Mouse (Mus musculus) hindbrain, postnatal 0 days (tissue): ENCODE data around the gene Micu1. TPM values are rescaled to one million over a fixed set of nuclear protein-coding genes. Genes with fewer than 3 reads are reported as not detected.

Experiments
- ATAC-seq: fragments of 200-750 bp; cut with Nextera tagmentation; 2 replicates; pipeline ENCODE4 v1.8.0; 2017; ENCODE audit warnings: mild to moderate bottlenecking, moderate TSS enrichment, moderate library complexity
- DNase-seq: peaks from one replicate; pipeline ENCODE4 v3.0.0-alpha.2; 2015; ENCODE audit warnings: low spot score
- H3K27ac ChIP-seq: fragments of 300-500 bp; sonication (generic); 2 replicates; pipeline ENCODE4 v1.5.1; 2014; ENCODE audit warnings: mild to moderate bottlenecking
- H3K27me3 ChIP-seq: fragments of 300-500 bp; sonication (generic); 2 replicates; pipeline ENCODE4 v1.6.1; 2014; ENCODE audit warnings: low read length, mixed read lengths; ENCODE audit not compliant: insufficient read depth
- H3K36me3 ChIP-seq: fragments of 300-500 bp; sonication (generic); 2 replicates; pipeline ENCODE4 v1.6.1; 2014; ENCODE audit warnings: low read length, mixed read lengths; ENCODE audit not compliant: insufficient read depth
- H3K4me1 ChIP-seq: fragments of 300-500 bp; sonication (generic); 2 replicates; pipeline ENCODE4 v1.6.1; 2014; ENCODE audit warnings: antibody characterized with exemption, low read length, mixed read lengths; ENCODE audit not compliant: insufficient read depth
- H3K4me2 ChIP-seq: fragments of 300-500 bp; sonication (generic); 2 replicates; pipeline ENCODE4 v1.6.1; 2014; ENCODE audit warnings: low read depth, mild to moderate bottlenecking, low read length, moderate library complexity, mixed read lengths
- H3K4me3 ChIP-seq: fragments of 300-500 bp; sonication (generic); 2 replicates; pipeline ENCODE4 v1.5.1; 2014; ENCODE audit warnings: low read length
- H3K9ac ChIP-seq: fragments of 300-500 bp; sonication (generic); replicated peaks from 2 replicates; pipeline ENCODE4 v1.6.1; 2014; ENCODE audit warnings: mild to moderate bottlenecking, low read length, moderate library complexity, mixed read lengths
- H3K9me3 ChIP-seq: fragments of 300-500 bp; sonication (generic); 2 replicates; pipeline ENCODE4 v1.6.1; 2016; ENCODE audit warnings: low read length, mixed read lengths
- CTCF ChIP-seq: IDR thresholded peaks from 2 replicates; pipeline ENCODE4 v1.5.1; 2016; ENCODE audit warnings: antibody characterized with exemption, control low read depth, low read depth
- WGBS: fragments of 180-500 bp; shearing (Covaris S2); extraction: QIAGEN DNeasy Blood & Tissue Kit; methylation state at CpG from one replicate; pipeline ENCODE4 v1.1.7; 2014; 5-methylcytosine and 5-hydroxymethylcytosine counted together
- polyA plus RNA-seq: library from polyadenylated mRNA; unstranded; fragments of >200 nt; fragmentation: Nextera tagmentation; extraction: Ambion mirVana; gene quantifications from 2 replicates; pipeline ENCODE4 v1.2.1, GENCODE M21; 2015
- total RNA-seq: library from RNA; depleted of rRNA; stranded (reverse); fragments of >200 nt; gene quantifications from 2 replicates; pipeline ENCODE4 v1.2.3, GENCODE M21; 2014

The Micu1 gene
- total and polyA plus RNA-seq, 2 experiments from 2014 or later = 73.4 to 74.9 TPM

DNA sequence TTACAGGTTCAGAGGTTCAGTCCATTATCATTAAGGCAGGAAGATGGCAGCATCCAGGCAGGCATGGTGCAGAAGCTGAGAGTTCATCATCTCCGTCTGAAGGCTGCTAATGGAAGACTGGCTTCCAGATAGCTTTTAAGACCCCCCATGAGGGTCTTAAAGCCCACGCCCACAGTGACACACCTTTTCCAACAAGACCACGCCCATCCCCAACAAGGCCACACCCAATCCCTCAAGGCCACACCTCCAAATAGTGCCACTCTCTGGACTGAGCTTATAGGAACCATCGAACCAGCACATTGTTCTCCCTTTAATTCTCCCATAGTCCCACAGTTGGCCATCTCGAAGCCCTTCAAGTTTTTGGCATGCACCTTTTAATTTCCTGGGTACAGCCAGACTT lies 2.8 kb upstream of the Micu1 start:
- H3K9ac ChIP-seq = no peak overlapping the region
- 84% methylated on average over 5 of the region's 5 CpGs for WGBS
- no peak for TF ChIP-seq CTCF

DNA sequence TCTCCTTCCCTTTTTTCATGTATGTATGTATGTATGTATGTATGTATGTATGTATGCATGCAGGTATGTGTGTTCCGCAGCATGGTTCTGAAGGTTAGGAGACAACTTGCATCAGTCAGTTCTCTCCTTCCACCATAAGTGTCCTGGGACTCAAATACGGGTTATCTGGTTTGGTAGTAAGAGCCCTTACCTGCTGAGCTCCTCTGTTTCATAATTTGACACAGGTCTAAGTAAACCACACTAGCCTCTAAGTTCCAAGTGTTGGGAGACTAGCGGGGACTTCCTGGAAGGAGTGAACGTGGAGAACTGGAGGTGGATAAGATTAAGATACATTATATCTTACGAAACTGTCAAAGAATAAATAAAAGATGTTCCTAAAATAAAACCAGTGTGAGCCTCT lies 472 bp upstream of the Micu1 start:
- H3K4me3 ChIP-seq = peak overlapping the region; percentile 69
- 49% methylated on average over 5 of the region's 5 CpGs for WGBS
- peaks cover 8% of the 10 kb centered on the region; the same call in 1 of the 2 replicates for H3K4me1 ChIP-seq
- peak overlapping the region; percentile 55; the same call in 1 of the 2 replicates for H3K27ac ChIP-seq
- peak overlapping the region; percentile 86 for H3K4me2 ChIP-seq
- no peaks in the 10 kb centered on the region for H3K27me3 ChIP-seq
- no peaks in the 10 kb centered on the region for H3K36me3 ChIP-seq
- H3K9me3 ChIP-seq = no peaks in the 10 kb centered on the region
- TF ChIP-seq CTCF = no peak
- DNase-seq = no peak
- H3K9ac ChIP-seq = no peak overlapping the region; the same call in 1 of the 2 replicates
- ATAC-seq = no peak

More for the DNA sequence above, 2.8 kb upstream of the Micu1 start:
- H3K4me2 ChIP-seq = no peak overlapping the region
- no peaks in the 10 kb centered on the region for H3K27me3 ChIP-seq
- ATAC-seq (no peak), DNase-seq (no peak)
- H3K4me3 ChIP-seq = no peak overlapping the region
- H3K36me3 ChIP-seq = no peaks in the 10 kb centered on the region
- H3K27ac ChIP-seq = no peak overlapping the region
- H3K4me1 ChIP-seq = peaks cover 8% of the 10 kb centered on the region; the same call in 1 of the 2 replicates
- H3K9me3 ChIP-seq = no peaks in the 10 kb centered on the region

DNA sequence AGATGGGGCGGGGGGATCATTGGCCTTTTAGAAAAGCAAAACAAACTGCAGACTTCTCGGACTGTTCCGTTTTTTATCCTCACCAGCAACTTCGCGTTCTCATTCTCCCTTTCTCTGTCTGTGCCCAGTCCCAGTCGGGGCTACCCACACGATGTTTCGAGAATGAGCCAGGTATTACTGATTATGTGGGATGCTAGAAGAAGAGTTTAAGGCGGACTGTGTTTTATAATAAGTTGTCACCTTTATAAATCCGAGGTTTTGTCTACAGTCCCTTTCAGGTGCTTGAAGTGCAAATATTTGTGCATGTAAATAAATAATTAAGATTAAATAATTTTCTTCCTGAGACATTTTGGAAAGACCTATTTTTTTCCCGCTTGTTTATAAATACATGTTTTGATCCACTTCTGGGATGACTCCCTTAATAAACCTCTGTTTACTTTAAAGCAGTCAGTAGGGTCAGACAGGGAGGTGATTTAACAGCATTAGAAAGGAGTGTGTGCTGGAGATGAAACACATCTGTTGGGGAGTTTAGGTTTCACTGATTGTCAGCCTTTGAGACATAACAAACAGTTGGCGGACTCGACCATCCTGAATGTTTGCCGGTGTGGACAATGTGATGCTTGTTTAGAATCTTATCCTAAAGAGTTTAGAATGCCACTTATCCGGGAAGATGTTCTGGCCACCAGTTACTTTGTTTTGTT lies 933 bp downstream of the Micu1 start:
- WGBS = 11% methylated on average over 15 of the region's 15 CpGs
- Histone ChIP-seq H3K27me3 (no peaks in the 10 kb centered on the region), H3K4me1 (peaks cover 8% of the 10 kb centered on the region; the same call in 1 of the 2 replicates), H3K9ac (peak overlapping the region; percentile 59), H3K4me3 (peak overlapping the region; percentile 69), H3K4me2 (peak overlapping the region; percentile 86), H3K36me3 (no peaks in the 10 kb centered on the region), H3K27ac (peak overlapping the region; percentile 55), H3K9me3 (no peaks in the 10 kb centered on the region)
- no peak for TF ChIP-seq CTCF
- ATAC-seq (no peak), DNase-seq (no peak)

DNA sequence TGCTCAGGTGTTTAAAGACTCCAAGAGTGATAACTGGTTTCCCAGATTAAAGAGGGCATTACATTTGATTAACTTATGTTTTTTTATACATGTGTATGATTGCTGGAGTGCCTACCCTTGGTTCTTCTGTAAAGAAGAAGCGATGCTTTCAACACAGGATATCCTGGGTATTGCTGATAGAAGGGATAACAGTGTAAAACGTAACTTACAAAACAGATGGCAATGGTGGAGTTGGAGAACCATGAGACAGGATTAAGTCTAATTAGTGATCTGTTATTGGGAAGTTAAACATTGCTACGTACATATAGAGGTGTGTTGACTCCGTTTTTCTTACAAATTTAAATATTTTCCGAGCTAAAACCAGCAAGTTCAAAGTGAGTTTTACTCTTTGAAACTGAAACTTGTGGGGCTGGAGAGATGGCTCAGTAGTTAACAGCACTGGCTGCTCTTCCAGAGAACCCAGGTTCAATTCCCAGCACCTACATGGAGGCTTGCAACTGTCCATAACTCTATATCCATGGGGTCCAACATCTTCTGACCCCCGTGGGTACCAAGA lies 4.8 kb downstream of the Micu1 start:
- Histone ChIP-seq H3K36me3 (no peaks in the 10 kb centered on the region), H3K9me3 (no peaks in the 10 kb centered on the region), H3K27me3 (no peaks in the 10 kb centered on the region), H3K9ac (no peak overlapping the region), H3K27ac (no peak overlapping the region), H3K4me3 (no peak overlapping the region), H3K4me1 (peaks cover 12% of the 10 kb centered on the region), H3K4me2 (no peak overlapping the region)
- DNase-seq (no peak), ATAC-seq (no peak)
- WGBS = 94% methylated on average over 6 of the region's 6 CpGs
- TF ChIP-seq CTCF = no peak

DNA sequence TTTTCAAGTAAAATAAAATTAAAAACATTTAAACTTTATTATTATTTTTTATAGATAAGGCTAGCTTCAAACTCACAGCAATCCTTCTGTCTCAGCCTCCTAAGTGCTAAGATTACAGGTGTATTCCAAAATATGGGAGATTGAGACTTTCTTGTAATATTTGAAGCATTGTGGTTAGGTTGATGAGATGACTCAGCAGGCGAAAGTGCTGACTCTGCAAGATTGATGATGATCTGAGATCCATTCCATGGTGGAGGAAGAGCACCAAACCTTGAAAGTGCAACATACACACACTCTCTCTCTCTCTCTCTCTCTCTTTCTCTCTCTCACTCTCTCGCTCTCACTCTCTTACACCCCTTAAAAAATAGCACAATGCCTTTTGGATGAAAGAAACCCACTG lies 5.3 kb downstream of the Micu1 start:
- Histone ChIP-seq H3K4me3 (no peak overlapping the region), H3K36me3 (no peaks in the 10 kb centered on the region), H3K27ac (no peak overlapping the region), H3K4me2 (no peak overlapping the region), H3K4me1 (peaks cover 12% of the 10 kb centered on the region), H3K9me3 (no peaks in the 10 kb centered on the region), H3K9ac (no peak overlapping the region), H3K27me3 (no peaks in the 10 kb centered on the region)
- ATAC-seq (no peak), DNase-seq (no peak)
- 94% methylated on average over 2 of the region's 2 CpGs for WGBS
- TF ChIP-seq CTCF = no peak

DNA sequence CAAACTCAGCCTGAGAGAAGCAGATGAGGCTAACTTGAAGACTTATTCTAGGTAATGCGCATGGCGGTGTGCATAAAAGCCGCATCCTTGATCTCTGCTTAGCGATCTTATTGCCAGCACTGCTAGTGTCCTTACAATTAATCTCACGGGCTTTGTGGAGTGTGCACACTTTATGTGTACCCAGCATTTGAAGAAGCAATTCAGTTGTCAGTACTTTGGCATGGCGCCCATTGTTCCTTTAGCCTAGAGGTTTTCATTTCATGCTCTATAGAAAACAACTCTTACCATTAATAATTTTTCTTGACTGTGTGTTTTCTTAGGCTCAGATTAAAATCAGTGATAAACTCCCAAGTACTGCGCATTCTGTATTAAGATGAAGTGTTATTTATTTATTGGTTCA lies 7.0 kb downstream of the Micu1 start:
- H3K36me3 ChIP-seq = no peaks in the 10 kb centered on the region
- TF ChIP-seq CTCF = no peak
- no peak overlapping the region for H3K27ac ChIP-seq
- peaks cover 4% of the 10 kb centered on the region; the same call in 1 of the 2 replicates for H3K4me1 ChIP-seq
- H3K9ac ChIP-seq = no peak overlapping the region
- WGBS = 61% methylated on average over 7 of the region's 7 CpGs
- H3K9me3 ChIP-seq = no peaks in the 10 kb centered on the region
- H3K27me3 ChIP-seq = no peaks in the 10 kb centered on the region
- no peak overlapping the region for H3K4me2 ChIP-seq
- no peak for ATAC-seq
- no peak overlapping the region for H3K4me3 ChIP-seq
- DNase-seq = peak; percentile 65

DNA sequence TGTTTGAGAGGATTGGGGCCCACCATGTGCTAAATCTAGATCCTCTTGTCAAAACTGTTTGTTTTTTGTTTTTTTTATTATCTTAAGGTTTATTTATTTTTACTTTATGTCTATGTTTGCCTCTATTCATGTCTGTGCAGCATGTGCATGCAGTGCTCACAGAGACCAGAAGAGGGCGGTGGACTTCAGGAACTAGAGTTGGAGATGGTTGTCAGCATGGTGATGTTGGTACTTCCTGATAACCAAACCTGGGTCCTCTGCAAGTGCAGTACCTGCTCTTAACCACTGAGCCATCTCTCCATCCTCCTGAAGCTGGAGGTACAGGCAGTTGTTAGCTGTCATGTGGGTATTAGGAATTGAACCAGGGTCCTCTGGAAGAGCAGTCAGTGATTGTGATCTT lies 8.0 kb downstream of the Micu1 start:
- peak; percentile 31 for DNase-seq

More for the DNA sequence above, 8.0 kb downstream of the Micu1 start:
- Histone ChIP-seq H3K27me3 (no peaks in the 10 kb centered on the region), H3K9ac (no peak overlapping the region), H3K36me3 (no peaks in the 10 kb centered on the region), H3K27ac (no peak overlapping the region), H3K4me3 (no peak overlapping the region), H3K4me1 (peaks cover 4% of the 10 kb centered on the region; the same call in 1 of the 2 replicates), H3K9me3 (no peaks in the 10 kb centered on the region), H3K4me2 (no peak overlapping the region)
- no peak for ATAC-seq
- WGBS = 96% methylated on average over 1 of the region's 1 CpGs
- peak; percentile 55 for TF ChIP-seq CTCF
